Mouse (Mus musculus) liver, embryonic 11.5 days (tissue): ENCODE data around the gene Rffl. TPM values are rescaled to one million over a fixed set of nuclear protein-coding genes. Genes with fewer than 3 reads are reported as not detected.

Experiments
- ATAC-seq: fragments of 200-750 bp; cut with Nextera tagmentation; replicated peaks from 2 replicates; pipeline ENCODE4 v1.8.0; 2017; ENCODE audit warnings: moderate number of reproducible peaks, mild to moderate bottlenecking, moderate TSS enrichment, moderate library complexity; ENCODE audit not compliant: low FRiP score
- DNase-seq: peaks from one replicate; pipeline ENCODE4 v3.0.0-alpha.2; 2017; ENCODE audit warnings: low spot score
- H3K27ac ChIP-seq: fragments of 300-500 bp; sonication (generic); 2 replicates; pipeline ENCODE4 v1.5.1; 2014; ENCODE audit warnings: mild to moderate bottlenecking, low read depth, low read length, control low read depth
- H3K27me3 ChIP-seq: fragments of 300-500 bp; sonication (generic); replicated peaks from 2 replicates; pipeline ENCODE4 v1.6.1; 2014; ENCODE audit warnings: low read length, mixed read lengths; ENCODE audit not compliant: control insufficient read depth, insufficient read depth
- H3K36me3 ChIP-seq: fragments of 300-500 bp; sonication (generic); 2 replicates; pipeline ENCODE4 v1.6.1; 2014; ENCODE audit warnings: mild to moderate bottlenecking, low read length, moderate library complexity, mixed read lengths; ENCODE audit not compliant: control insufficient read depth, insufficient read depth
- H3K4me1 ChIP-seq: fragments of 300-500 bp; sonication (generic); replicated peaks from 2 replicates; pipeline ENCODE4 v1.6.1; 2014; ENCODE audit warnings: low read length, mixed read lengths; ENCODE audit not compliant: control insufficient read depth, insufficient read depth
- H3K4me2 ChIP-seq: fragments of 300-500 bp; sonication (generic); 2 replicates; pipeline ENCODE4 v1.6.1; 2014; ENCODE audit warnings: mild to moderate bottlenecking, control low read depth, moderate library complexity
- H3K4me3 ChIP-seq: fragments of 300-500 bp; sonication (generic); 2 replicates; pipeline ENCODE4 v1.5.1; 2014; ENCODE audit warnings: low read depth, low read length, control low read depth
- H3K9ac ChIP-seq: fragments of 300-500 bp; sonication (generic); 2 replicates; pipeline ENCODE4 v1.6.1; 2014; ENCODE audit warnings: low read depth, low read length, control low read depth
- H3K9me3 ChIP-seq: fragments of 300-500 bp; sonication (generic); 2 replicates; pipeline ENCODE4 v1.6.1; 2016; ENCODE audit warnings: low read length, inconsistent platforms, mixed read lengths; ENCODE audit not compliant: control insufficient read depth
- WGBS: fragments of 180-500 bp; shearing (Covaris S2); extraction: QIAGEN DNeasy Blood & Tissue Kit; methylation state at CpG from one replicate; pipeline ENCODE4 v1.1.7; 2014; 5-methylcytosine and 5-hydroxymethylcytosine counted together
- polyA plus RNA-seq: library from polyadenylated mRNA; unstranded; fragments of >200 nt; fragmentation: Nextera tagmentation; extraction: Ambion mirVana; gene quantifications from 2 replicates; pipeline ENCODE4 v1.2.1, GENCODE M21; 2014

Gene Rffl
- polyA plus RNA-seq, 1 experiment from 2014 or later = 27.5 TPM

DNA sequence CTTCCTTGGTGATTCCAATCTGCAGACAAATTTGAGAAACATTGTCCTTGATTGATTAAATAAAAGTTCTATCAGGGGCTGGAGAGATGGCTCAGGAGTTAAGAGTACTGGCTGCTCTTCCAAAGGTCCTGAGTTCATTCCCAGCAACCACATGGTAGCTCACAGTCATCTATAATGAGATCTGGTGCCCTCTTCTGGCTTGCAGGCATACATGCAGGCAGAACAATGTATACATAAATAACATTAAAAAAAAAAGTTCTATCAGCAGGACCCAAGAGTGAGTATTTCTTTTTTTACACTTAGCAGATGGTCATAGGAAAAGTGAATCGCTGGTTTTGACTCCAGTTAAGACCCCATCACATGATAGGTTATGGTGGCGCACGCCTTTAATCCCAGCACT lies 15.5 kb upstream of the Rffl start:
- Histone ChIP-seq H3K4me1 (peaks cover 8% of the 10 kb centered on the region; the same call in 1 of the 2 replicates), H3K4me3 (no peak overlapping the region), H3K4me2 (no peak overlapping the region), H3K9me3 (no peaks in the 10 kb centered on the region), H3K27me3 (no peaks in the 10 kb centered on the region; the same call in 1 of the 2 replicates), H3K36me3 (no peaks in the 10 kb centered on the region), H3K27ac (no peak overlapping the region), H3K9ac (no peak overlapping the region)
- DNase-seq (no peak), ATAC-seq (no peak)
- WGBS = 79% methylated on average over 3 of the region's 3 CpGs

DNA sequence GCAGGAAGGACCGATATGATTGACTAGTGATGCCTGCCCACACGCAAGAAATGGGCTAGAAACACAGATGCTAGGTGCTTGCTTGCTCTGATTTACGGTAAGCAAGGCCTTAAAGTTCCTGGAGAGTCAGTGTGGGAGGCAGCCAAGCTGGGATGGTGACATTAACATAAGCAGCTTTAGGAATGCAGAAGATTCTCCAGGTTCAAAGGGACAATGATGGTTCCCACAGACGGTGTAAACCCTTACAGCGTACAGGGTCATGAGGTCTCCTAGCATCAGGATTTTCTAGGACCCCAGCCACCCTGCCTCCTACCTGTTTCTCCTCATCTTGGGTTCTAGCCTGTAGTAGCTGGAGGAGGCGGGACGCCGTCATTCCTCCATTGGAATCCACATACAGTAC lies 12.2 kb upstream of the Rffl start:
- Histone ChIP-seq H3K4me3 (no peak overlapping the region), H3K9me3 (no peaks in the 10 kb centered on the region), H3K27ac (no peak overlapping the region), H3K27me3 (no peaks in the 10 kb centered on the region), H3K4me1 (peaks cover under 1% of the 10 kb centered on the region; the same call in 1 of the 2 replicates), H3K4me2 (no peak overlapping the region), H3K36me3 (no peaks in the 10 kb centered on the region), H3K9ac (no peak overlapping the region)
- no peak for ATAC-seq
- WGBS = 76% methylated on average over 8 of the region's 8 CpGs
- no peak for DNase-seq

GRCm38 (mm10) chr11:82877726-82878344 lies 6.8 kb upstream of the Rffl start:
- no peak for ATAC-seq

GRCm38 (mm10) chr11:82875631-82876030 lies 4.6 kb upstream of the Rffl start:
- Histone ChIP-seq H3K4me2 (no peak overlapping the region), H3K27ac (no peak overlapping the region)
- ATAC-seq = no peak

More at GRCm38 (mm10) chr11:82877726-82878344, 6.8 kb upstream of the Rffl start:
- no peak for DNase-seq
- H3K9ac ChIP-seq = no peak overlapping the region
- no peaks in the 10 kb centered on the region for H3K36me3 ChIP-seq
- no peaks in the 10 kb centered on the region for H3K4me1 ChIP-seq
- H3K4me3 ChIP-seq = no peak overlapping the region
- H3K9me3 ChIP-seq = no peaks in the 10 kb centered on the region
- H3K27me3 ChIP-seq = no peaks in the 10 kb centered on the region
- no peak overlapping the region for H3K4me2 ChIP-seq
- 87% methylated on average over 7 of the region's 7 CpGs for WGBS
- no peak overlapping the region for H3K27ac ChIP-seq

GRCm38 (mm10) chr11:82874924-82875323 lies 3.9 kb upstream of the Rffl start:
- H3K27ac ChIP-seq = 0 out of 2 replicates have a peak overlapping the region, but pooled peaks have one; percentile 13
- ATAC-seq (peak; percentile 53), DNase-seq (no peak)
- H3K27me3 ChIP-seq = no peaks in the 10 kb centered on the region
- no peaks in the 10 kb centered on the region for H3K36me3 ChIP-seq
- peak overlapping the region; percentile 45 for H3K4me2 ChIP-seq
- no peaks in the 10 kb centered on the region for H3K4me1 ChIP-seq
- H3K4me3 ChIP-seq = no peak overlapping the region
- H3K9ac ChIP-seq = no peak overlapping the region
- H3K9me3 ChIP-seq = no peaks in the 10 kb centered on the region
- WGBS = 31% methylated on average over 5 of the region's 5 CpGs

More at GRCm38 (mm10) chr11:82875631-82876030, 4.6 kb upstream of the Rffl start:
- no peaks in the 10 kb centered on the region for H3K9me3 ChIP-seq
- no peaks in the 10 kb centered on the region for H3K36me3 ChIP-seq
- H3K27me3 ChIP-seq = no peaks in the 10 kb centered on the region
- H3K9ac ChIP-seq = no peak overlapping the region
- 88% methylated on average over 5 of the region's 5 CpGs for WGBS
- no peak overlapping the region for H3K4me3 ChIP-seq
- no peaks in the 10 kb centered on the region for H3K4me1 ChIP-seq
- DNase-seq = no peak

DNA sequence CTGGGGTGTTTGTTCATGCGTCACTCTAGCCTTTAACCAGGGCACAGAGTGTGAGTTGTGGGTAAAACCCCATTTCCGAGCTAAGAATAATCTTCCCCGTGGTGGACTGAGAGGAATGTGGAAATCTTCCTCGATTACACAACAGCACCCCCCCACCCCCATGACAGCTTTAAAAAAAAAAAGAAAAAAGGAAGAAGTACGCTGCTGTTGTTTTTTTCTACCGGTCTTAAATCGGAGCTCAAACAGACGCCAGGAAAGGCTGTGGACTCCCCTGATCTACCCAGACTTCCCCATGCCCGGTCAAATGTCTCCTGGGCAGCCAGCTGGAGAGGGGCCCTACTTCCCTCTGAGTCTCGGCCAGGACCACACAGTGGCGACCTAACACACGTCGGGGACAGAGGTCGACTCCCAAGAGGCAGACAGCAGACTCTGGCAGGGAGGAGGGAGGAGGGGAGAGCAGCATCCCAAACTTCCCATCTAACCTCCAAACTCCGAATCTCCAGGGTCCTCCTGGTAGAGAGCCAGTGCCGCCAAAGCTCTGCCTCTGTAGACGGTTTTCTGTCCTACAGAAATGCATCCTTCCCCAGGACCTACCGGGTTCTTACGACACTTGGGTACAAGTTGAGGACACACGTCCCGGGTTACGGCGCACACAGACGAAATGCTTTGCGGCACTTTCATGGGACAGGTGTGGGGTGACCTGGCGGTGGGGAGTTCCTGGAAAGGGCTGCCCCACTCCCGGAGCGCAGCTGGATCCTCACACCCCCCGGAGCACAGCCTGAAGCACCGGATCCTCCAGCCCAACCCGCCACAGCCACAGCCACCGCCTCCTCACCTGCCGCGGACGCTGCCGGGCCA lies 608 bp downstream of the Rffl start:
- H3K4me2 ChIP-seq = peak overlapping the region; percentile 79
- peak overlapping the region; percentile 93 for H3K4me3 ChIP-seq
- peak; percentile 48 for ATAC-seq
- H3K9ac ChIP-seq = peak overlapping the region; percentile 90
- peak; percentile 62 for DNase-seq
- no peaks in the 10 kb centered on the region for H3K36me3 ChIP-seq
- H3K27ac ChIP-seq = peak overlapping the region; percentile 86
- peaks cover 15% of the 10 kb centered on the region for H3K4me1 ChIP-seq
- H3K27me3 ChIP-seq = no peaks in the 10 kb centered on the region
- 2% methylated on average over 36 of the region's 36 CpGs for WGBS
- H3K9me3 ChIP-seq = no peaks in the 10 kb centered on the region

DNA sequence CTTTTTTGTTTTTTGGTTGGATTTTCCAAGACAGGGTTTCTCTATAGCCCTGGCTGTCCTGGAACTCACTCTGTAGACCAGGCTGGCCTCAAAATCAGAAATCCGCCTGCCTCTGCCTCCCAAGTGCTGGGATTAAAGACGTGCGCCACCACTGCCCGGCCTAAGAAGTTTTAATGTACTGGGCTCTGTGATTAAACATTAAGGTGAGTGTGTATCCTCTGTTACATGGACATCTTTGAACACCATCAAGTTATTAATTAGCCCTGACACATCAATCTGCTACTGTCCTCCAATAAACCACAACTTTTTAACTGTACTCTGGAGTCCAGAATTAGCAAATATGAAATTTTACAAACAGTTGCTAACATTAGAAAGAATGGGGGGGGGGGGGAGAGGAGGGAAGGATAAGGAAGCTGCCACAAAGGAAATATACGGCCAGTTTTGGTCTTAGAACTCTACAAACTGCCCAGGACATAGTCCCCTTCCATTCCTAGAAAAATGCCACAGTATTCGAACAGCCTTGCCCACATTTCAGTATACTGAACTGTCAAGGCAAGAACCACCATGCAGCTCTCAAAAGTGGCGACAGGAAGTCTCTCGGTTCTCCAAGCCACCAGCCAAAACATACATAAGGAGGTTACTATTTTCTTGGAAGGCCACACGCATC lies 1.4 kb downstream of the Rffl start:
- Histone ChIP-seq H3K27me3 (no peaks in the 10 kb centered on the region), H3K4me2 (peak overlapping the region; percentile 79), H3K9me3 (no peaks in the 10 kb centered on the region), H3K4me1 (peaks cover 15% of the 10 kb centered on the region), H3K27ac (peak overlapping the region; percentile 86), H3K9ac (peak overlapping the region; percentile 90), H3K4me3 (peak overlapping the region; percentile 93), H3K36me3 (no peaks in the 10 kb centered on the region)
- no peak for DNase-seq
- WGBS = 48% methylated on average over 9 of the region's 9 CpGs
- ATAC-seq = no peak

DNA sequence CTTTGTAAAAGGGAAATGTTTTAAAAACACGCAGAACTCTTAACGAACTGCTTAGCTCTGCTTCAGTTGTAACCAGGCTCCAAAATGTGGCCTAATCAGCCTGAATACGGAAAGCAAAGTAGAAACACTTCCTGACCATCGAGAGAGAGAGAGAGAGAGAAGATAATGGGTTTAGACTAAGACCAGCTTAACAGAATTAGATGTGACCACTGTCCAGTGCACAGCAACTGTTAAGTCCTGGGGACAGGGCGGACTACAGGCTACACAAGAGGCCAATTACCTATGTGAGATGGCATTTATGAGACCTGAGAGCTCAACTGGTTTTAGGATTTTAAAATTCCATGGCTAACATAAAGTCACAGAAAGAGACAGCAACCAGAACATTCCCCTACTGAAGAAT lies 3.1 kb downstream of the Rffl start:
- no peak for ATAC-seq
- Histone ChIP-seq H3K36me3 (no peaks in the 10 kb centered on the region), H3K27me3 (no peaks in the 10 kb centered on the region), H3K4me1 (peaks cover 26% of the 10 kb centered on the region), H3K4me3 (no peak overlapping the region), H3K27ac (peak overlapping the region; percentile 23; the same call in 1 of the 2 replicates), H3K9ac (peak overlapping the region; percentile 32; the same call in 1 of the 2 replicates), H3K9me3 (no peaks in the 10 kb centered on the region), H3K4me2 (peak overlapping the region; percentile 49)
- no peak for DNase-seq
- WGBS = 48% methylated on average over 5 of the region's 5 CpGs
